Mouse (Mus musculus) G1E (cell line): ENCODE data around the gene Fam24b.

ENCODE experiments used
- CTCF ChIP-seq: IDR thresholded peaks from 2 replicates; pipeline ENCODE4 v1.5.1; 2012; ENCODE audit warnings: low read depth, low read length, inconsistent platforms, mixed read lengths
- GATA2 ChIP-seq: IDR thresholded peaks from 2 replicates; pipeline ENCODE4 v1.6.1; 2012; ENCODE audit warnings: low read depth, low read length, inconsistent platforms, borderline replicate concordance
- POLR2AphosphoS5 ChIP-seq: IDR thresholded peaks from 2 replicates; pipeline ENCODE4 v1.6.1; 2012; ENCODE audit warnings: low read depth, low read length, inconsistent platforms; ENCODE audit not compliant: insufficient replicate concordance

GRCm38 (mm10) chr7:131303340-131303739, 26.0 kb downstream of the Fam24b start:
- TF ChIP-seq GATA2, result no peak
- no peak for TF ChIP-seq CTCF
- no peak for TF ChIP-seq POLR2AphosphoS5
